Mouse (Mus musculus): ENCODE data around the gene Mtnr1b. TPM values are rescaled to one million over a fixed set of nuclear protein-coding genes. Genes with fewer than 3 reads are reported as not detected.
A peak's percentile ranks its signal among the peaks of the same experiment; 100 is the strongest.
"Not testable (repeated sequence)": the region's sequence is repeated elsewhere in the genome, so short reads cannot be mapped to it uniquely, and the experiment has no call there.

Mtnr1b gene
- total RNA-seq, 2 experiments from 2014 or later: not detected

DNA sequence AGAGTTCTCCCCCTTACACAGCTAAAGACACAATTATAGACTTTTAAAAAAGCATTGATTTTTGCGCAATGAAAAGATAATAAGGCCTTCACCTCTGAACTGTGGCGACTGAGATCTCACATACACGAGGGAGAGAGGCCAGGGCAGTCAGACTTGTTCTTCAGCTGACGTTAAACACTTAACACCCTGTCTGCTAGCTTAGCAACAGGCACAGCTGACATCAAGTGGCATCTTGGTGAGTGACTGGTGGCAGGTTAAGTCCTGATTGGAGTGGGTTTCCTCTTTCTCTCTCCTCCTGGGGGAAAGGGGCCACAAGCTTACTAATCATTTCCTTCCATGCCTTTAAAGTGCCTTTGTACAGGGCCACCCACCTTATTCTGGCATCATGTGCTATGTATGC, 4.3 kb downstream of the Mtnr1b start:
- no peak overlapping the region for H3K4me3 ChIP-seq
- intact Hi-C loops (cut with DNase I): no loop called here
- no peak for TF ChIP-seq CTCF (IDR thresholded peaks at IDR 0.05)

GRCm38 (mm10) chr9:15869456-15869855, 4.9 kb downstream of the Mtnr1b start:
- DNase-seq (ENCODE audit: extremely low spot score in 1 of 2, low spot score in 2 of 2): no peak
- no peak for TF ChIP-seq CTCF (IDR thresholded peaks at IDR 0.05)
- intact Hi-C loops (cut with DNase I): no loop called here
- no peak overlapping the region for H3K4me3 ChIP-seq
- H3K27ac ChIP-seq: no peak overlapping the region

More for the DNA sequence above, 4.3 kb downstream of the Mtnr1b start:
- DNase-seq (ENCODE audit: extremely low spot score in 1 of 2, low spot score in 2 of 2): no peak
- H3K27ac ChIP-seq: no peak overlapping the region

- H3K27ac ChIP-seq: no peak overlapping the region
- no peak for TF ChIP-seq CTCF (IDR thresholded peaks at IDR 0.05)
- intact Hi-C loops (cut with DNase I): no loop called here
Measured at GRCm38 (mm10) chr9:15866280-15867072, 7.9 kb downstream of the Mtnr1b start.

GRCm38 (mm10) chr9:15861402-15861801, 13.0 kb downstream of the Mtnr1b start:
- no peak for TF ChIP-seq CTCF (IDR thresholded peaks at IDR 0.05)
- H3K4me3 ChIP-seq: no peak overlapping the region
- no peak overlapping the region for H3K27ac ChIP-seq
- intact Hi-C loops (cut with DNase I): no loop called here
- no peak for DNase-seq (ENCODE audit: extremely low spot score in 1 of 2, low spot score in 2 of 2)

More at GRCm38 (mm10) chr9:15866280-15867072, 7.9 kb downstream of the Mtnr1b start:
- H3K4me3 ChIP-seq: no peak overlapping the region
- no peak for DNase-seq (ENCODE audit: extremely low spot score in 1 of 2, low spot score in 2 of 2)

DNA sequence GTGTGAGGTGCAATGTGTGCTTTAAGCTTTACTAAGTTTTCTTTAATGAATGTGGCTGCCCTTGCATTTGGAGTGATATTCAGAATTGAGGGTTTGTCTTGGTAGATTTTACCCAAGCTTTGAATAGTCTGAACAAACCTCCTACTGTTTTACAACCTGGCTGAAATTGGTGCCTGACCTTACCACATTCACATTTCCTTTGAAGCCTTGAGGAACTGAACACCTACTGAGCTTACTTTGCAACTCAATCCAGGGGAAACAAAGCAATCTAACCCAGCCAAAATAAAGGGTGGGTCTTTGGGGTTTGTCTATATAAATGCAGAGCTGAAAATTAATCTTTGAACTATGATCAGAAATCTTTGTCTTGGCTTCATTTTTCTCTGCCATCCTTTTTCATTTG, 23.6 kb downstream of the Mtnr1b start:
- no peak overlapping the region for H3K4me3 ChIP-seq
- no peak overlapping the region for H3K27ac ChIP-seq
- intact Hi-C loops (cut with DNase I): no loop called here
- TF ChIP-seq CTCF (IDR thresholded peaks at IDR 0.05): no peak
- no peak for DNase-seq (ENCODE audit: extremely low spot score in 1 of 2, low spot score in 2 of 2)

- DNase-seq (ENCODE audit: extremely low spot score in 1 of 2, low spot score in 2 of 2): no peak
- Histone ChIP-seq H3K4me3 (no peak overlapping the region), H3K27ac (no peak overlapping the region)
- intact Hi-C loops (cut with DNase I): no loop called here
- TF ChIP-seq CTCF (IDR thresholded peaks at IDR 0.05): no peak
Measured at GRCm38 (mm10) chr9:15845390-15845789, 29.0 kb downstream of the Mtnr1b start.

DNA sequence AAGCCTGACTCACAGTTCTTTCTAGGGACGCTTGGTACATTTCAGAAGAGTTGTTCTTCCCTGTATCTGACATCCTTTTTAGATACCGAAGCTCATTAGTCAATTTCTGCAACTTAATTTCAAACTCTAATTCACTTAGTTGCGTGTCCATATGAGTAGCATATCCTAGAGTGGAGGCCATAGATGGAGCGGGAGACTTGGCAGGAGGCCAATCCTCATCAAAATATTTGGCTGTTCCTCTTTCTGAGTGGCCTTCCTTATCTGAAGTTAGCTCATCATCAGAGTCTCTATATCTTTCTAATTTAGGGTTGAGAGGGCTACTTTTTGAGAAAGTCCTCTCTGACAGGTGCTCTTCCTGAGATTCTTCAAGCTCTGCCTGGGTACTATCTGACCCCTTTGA, 29.4 kb downstream of the Mtnr1b start:
- intact Hi-C loops (cut with DNase I); DNase-seq (ENCODE audit: extremely low spot score in 1 of 2, low spot score in 2 of 2); H3K27ac ChIP-seq; H3K4me3 ChIP-seq: not testable (repeated sequence)

DNA sequence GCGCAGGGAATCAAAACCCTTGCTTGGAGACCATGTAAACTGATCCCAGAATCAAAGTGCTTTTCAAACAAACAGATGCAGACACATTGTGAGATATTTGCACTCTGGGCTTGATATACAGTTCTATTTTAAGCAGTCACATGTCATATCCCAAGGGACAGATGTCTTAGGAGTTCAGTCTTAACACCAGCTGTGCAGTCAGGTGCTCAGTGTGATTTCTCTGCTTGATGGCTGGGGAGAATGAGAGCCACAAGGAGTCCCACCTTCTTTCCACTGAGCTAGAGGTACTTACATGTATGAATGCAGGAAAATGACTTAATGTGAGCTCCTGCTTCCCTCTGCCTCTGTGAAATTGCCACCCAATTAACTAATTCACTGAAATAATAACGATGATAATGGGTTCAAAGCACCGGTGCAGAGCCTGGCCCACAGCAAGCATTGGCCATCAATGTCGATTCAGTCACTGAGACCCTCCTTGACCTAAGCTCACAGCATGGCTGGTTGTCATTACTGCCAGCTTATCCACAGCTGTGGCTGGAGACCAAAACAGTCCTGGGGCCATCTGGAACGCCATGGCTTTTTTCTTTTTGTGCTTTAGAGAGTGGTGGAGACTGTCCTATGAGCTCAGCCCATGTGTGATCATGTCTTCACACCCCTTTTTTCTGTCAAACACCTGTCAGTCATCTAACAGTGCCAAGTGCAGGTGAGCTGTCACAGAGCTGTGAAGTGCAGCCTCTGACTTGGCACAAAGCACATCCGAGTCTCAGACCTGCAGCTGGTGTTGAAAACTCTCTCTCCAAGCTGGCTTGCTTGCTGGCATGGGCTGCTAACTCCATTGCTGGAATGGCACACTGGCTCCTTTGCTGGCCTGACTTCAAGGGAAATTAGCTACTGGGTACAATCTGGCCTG, 61.1 kb downstream of the Mtnr1b start:
- intact Hi-C loops (cut with DNase I): no loop called here
- no peak for TF ChIP-seq CTCF (IDR thresholded peaks at IDR 0.05)
- peak in 1 of 2 experiments; percentile 19 for DNase-seq (ENCODE audit: extremely low spot score in 1 of 2, low spot score in 2 of 2)
- Histone ChIP-seq H3K4me3 (no peak overlapping the region), H3K27ac (no peak overlapping the region)

GRCm38 (mm10) chr9:15804296-15804695, 70.1 kb downstream of the Mtnr1b start:
- DNase-seq (ENCODE audit: extremely low spot score in 1 of 2, low spot score in 2 of 2): no peak
- intact Hi-C loops (cut with DNase I): no loop called here
- no peak for TF ChIP-seq CTCF (IDR thresholded peaks at IDR 0.05)
- Histone ChIP-seq H3K27ac (no peak overlapping the region), H3K4me3 (no peak overlapping the region)

- TF ChIP-seq CTCF (IDR thresholded peaks at IDR 0.05): no peak
- intact Hi-C loops (cut with DNase I): no loop called here
- Histone ChIP-seq H3K4me3 (no peak overlapping the region), H3K27ac (no peak overlapping the region)
- no peak for DNase-seq (ENCODE audit: extremely low spot score in 1 of 2, low spot score in 2 of 2)
Measured at GRCm38 (mm10) chr9:15802413-15803027, 71.8 kb downstream of the Mtnr1b start.

- intact Hi-C loops (cut with DNase I): no loop called here
- no peak overlapping the region for H3K27ac ChIP-seq
- no peak for TF ChIP-seq CTCF (IDR thresholded peaks at IDR 0.05)
- H3K4me3 ChIP-seq: no peak overlapping the region
- DNase-seq (ENCODE audit: extremely low spot score in 1 of 2, low spot score in 2 of 2): no peak
Measured at GRCm38 (mm10) chr9:15800402-15800801, 74.0 kb downstream of the Mtnr1b start.

DNA sequence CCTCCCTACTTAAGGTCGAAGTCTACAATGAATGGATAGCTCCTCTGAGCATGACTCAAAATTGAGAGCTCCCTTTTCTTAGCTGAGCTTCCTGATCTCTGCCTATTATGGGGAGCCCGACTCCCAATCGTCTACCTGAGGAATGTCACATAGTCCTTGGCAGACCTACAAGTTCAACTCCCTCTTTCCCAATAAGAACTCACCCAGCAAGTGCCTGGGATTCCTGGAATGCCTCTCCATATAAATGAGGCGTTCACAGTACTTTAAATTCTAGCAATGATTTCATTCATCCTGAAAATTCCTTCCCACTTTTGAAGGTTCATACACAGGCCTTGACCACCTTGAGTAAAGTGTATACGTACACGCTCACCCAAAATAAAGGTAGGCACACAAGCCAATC, 79.9 kb downstream of the Mtnr1b start:
- Histone ChIP-seq H3K4me3 (no peak overlapping the region), H3K27ac (no peak overlapping the region)
- no peak for DNase-seq (ENCODE audit: extremely low spot score in 1 of 2, low spot score in 2 of 2)
- TF ChIP-seq CTCF (IDR thresholded peaks at IDR 0.05): no peak
- intact Hi-C loops (cut with DNase I): no loop called here
